8 mouse cellular contexts compared by ENCODE assay signal in genomic region chr9:114025846-114026245, GRCm38 (mm10). TPM values are rescaled to one million over a fixed set of nuclear protein-coding genes. Genes with fewer than 3 reads are reported as not detected.
A peak's percentile ranks its signal among the peaks of the same experiment; 100 is the strongest.
DNase-seq lines count a peak whose midpoint lies in the region; ATAC-seq and TF ChIP-seq lines count a peak whose summit lies in the region.

No protein-coding gene starts in this region.

- H3K4me2 ChIP-seq in lung, postnatal 0 days (replicated peaks; ENCODE audit: low read depth, low read length) = peak overlapping the region; percentile 94
- H3K4me2 ChIP-seq in embryonic facial prominence, embryonic 11.5 days (ENCODE audit: low read depth, low read length) = peak overlapping the region; percentile 64
- peak overlapping the region; percentile 88 for H3K4me2 ChIP-seq in intestine, postnatal 0 days (replicated peaks; ENCODE audit: low read depth)
- H3K4me2 ChIP-seq in stomach, embryonic 14.5 days (replicated peaks; ENCODE audit: low read depth, low read length) = peak overlapping the region; percentile 68

- no peak for TF ChIP-seq CTCF in lung, postnatal 0 days (IDR thresholded peaks at IDR 0.05)
- no peak for TF ChIP-seq CTCF in lung, adult 2 months (IDR thresholded peaks at IDR 0.05; ENCODE audit: insufficient read depth, low read length)
- no peak for TF ChIP-seq CTCF in intestine, postnatal 0 days (IDR thresholded peaks at IDR 0.05; ENCODE audit: low read depth)

- H3K27me3 ChIP-seq in lung, postnatal 0 days (replicated peaks; ENCODE audit: insufficient read depth, low read length) = no peaks in the 10 kb centered on the region
- no peaks in the 10 kb centered on the region; the same call in 1 of the 2 replicates for H3K27me3 ChIP-seq in embryonic facial prominence, embryonic 11.5 days (ENCODE audit: control insufficient read depth, insufficient read depth, low read length)
- peaks cover 8% of the 10 kb centered on the region; the same call in 1 of the 2 replicates for H3K27me3 ChIP-seq in intestine, postnatal 0 days (replicated peaks; ENCODE audit: control insufficient read depth, insufficient read depth, low read length)
- H3K27me3 ChIP-seq in stomach, embryonic 14.5 days (ENCODE audit: control insufficient read depth, insufficient read depth, low read length) = no peaks in the 10 kb centered on the region

- no peak for TF ChIP-seq POLR2A in lung, adult 2 months (IDR thresholded peaks at IDR 0.05; ENCODE audit: borderline replicate concordance, extremely low read depth, low read depth, low read length)

- no peaks in the 10 kb centered on the region for H3K36me3 ChIP-seq in lung, postnatal 0 days (ENCODE audit: insufficient read depth, low read length)
- no peaks in the 10 kb centered on the region for H3K36me3 ChIP-seq in embryonic facial prominence, embryonic 11.5 days (replicated peaks; ENCODE audit: control insufficient read depth, insufficient read depth, low read depth, low read length)
- H3K36me3 ChIP-seq in intestine, postnatal 0 days (ENCODE audit: control insufficient read depth, insufficient read depth) = no peaks in the 10 kb centered on the region
- no peaks in the 10 kb centered on the region for H3K36me3 ChIP-seq in stomach, embryonic 14.5 days (ENCODE audit: control insufficient read depth, insufficient read depth, low read length)

- H3K4me1 ChIP-seq in lung, postnatal 0 days (ENCODE audit: insufficient read depth, low read depth, low read length) = no peaks in the 10 kb centered on the region; the same call in 1 of the 2 replicates
- no peaks in the 10 kb centered on the region for H3K4me1 ChIP-seq in lung, adult 2 months (ENCODE audit: control insufficient read depth, insufficient read depth, low read length)
- no peaks in the 10 kb centered on the region; the same call in 1 of the 2 replicates for H3K4me1 ChIP-seq in embryonic facial prominence, embryonic 11.5 days (ENCODE audit: control insufficient read depth, insufficient read depth, low read length)
- H3K4me1 ChIP-seq in intestine, postnatal 0 days (replicated peaks; ENCODE audit: control insufficient read depth, insufficient read depth, low read length) = no peaks in the 10 kb centered on the region
- no peaks in the 10 kb centered on the region for H3K4me1 ChIP-seq in stomach, embryonic 14.5 days (ENCODE audit: control insufficient read depth, insufficient read depth, low read length)

- no peak overlapping the region for H3K27ac ChIP-seq in lung, postnatal 0 days (ENCODE audit: low read length)
- H3K27ac ChIP-seq in embryonic facial prominence, embryonic 11.5 days (replicated peaks; ENCODE audit: low read depth, low read length) = no peak overlapping the region
- H3K27ac ChIP-seq in intestine, postnatal 0 days (ENCODE audit: low read depth, low read length) = no peak overlapping the region
- H3K27ac ChIP-seq in stomach, embryonic 14.5 days (ENCODE audit: low read length) = no peak overlapping the region

- peak overlapping the region; percentile 47 for H3K4me3 ChIP-seq in lung, postnatal 0 days (ENCODE audit: low read depth, low read length)
- H3K4me3 ChIP-seq in lung, adult 2 months (replicated peaks; ENCODE audit: extremely low read depth, low read depth, low read length) = no peak overlapping the region
- H3K4me3 ChIP-seq in embryonic facial prominence, embryonic 11.5 days (ENCODE audit: low read depth, low read length) = peak overlapping the region; percentile 70
- peak overlapping the region; percentile 47 for H3K4me3 ChIP-seq in intestine, postnatal 0 days (ENCODE audit: low read depth, low read length)
- H3K4me3 ChIP-seq in stomach, embryonic 14.5 days (ENCODE audit: low read depth, low read length) = peak overlapping the region; percentile 52

- WGBS in lung, postnatal 0 days = 12% methylated on average over 8 of the region's 8 CpGs
- WGBS in lung, adult 2 months = 14% methylated on average over 8 of the region's 8 CpGs
- WGBS in embryonic facial prominence, embryonic 11.5 days = 13% methylated on average over 8 of the region's 8 CpGs
- WGBS in intestine, postnatal 0 days = 16% methylated on average over 8 of the region's 8 CpGs
- 9% methylated on average over 8 of the region's 8 CpGs for WGBS in stomach, embryonic 14.5 days

- ATAC-seq in lung, postnatal 0 days = no peak
- ATAC-seq in embryonic facial prominence, embryonic 11.5 days (replicated peaks; ENCODE audit: insufficient number of reproducible peaks, low FRiP score, low TSS enrichment, low read depth) = no peak
- ATAC-seq in intestine, postnatal 0 days = no peak
- no peak for ATAC-seq in stomach, embryonic 14.5 days (ENCODE audit: insufficient number of reproducible peaks, insufficient read depth, low FRiP score, low read depth)

- TF ChIP-seq EP300 in lung, postnatal 0 days (IDR thresholded peaks at IDR 0.05) = no peak

- no peaks in the 10 kb centered on the region for H3K9me3 ChIP-seq in lung, postnatal 0 days (ENCODE audit: low read length)
- H3K9me3 ChIP-seq in embryonic facial prominence, embryonic 11.5 days (replicated peaks; ENCODE audit: control insufficient read depth, low read length) = no peaks in the 10 kb centered on the region
- no peaks in the 10 kb centered on the region for H3K9me3 ChIP-seq in intestine, postnatal 0 days (ENCODE audit: control insufficient read depth)
- no peaks in the 10 kb centered on the region for H3K9me3 ChIP-seq in stomach, embryonic 14.5 days (ENCODE audit: control insufficient read depth, low read depth, low read length)

- DNase-seq in lung, postnatal 0 days (ENCODE audit: low spot score) = no peak
- DNase-seq in lung, adult 2 months = no peak
- peak; percentile 18 for DNase-seq in embryonic facial prominence, embryonic 11.5 days (ENCODE audit: low spot score)
- DNase-seq in adrenal gland, adult 18-20 months (ENCODE audit: low spot score in 2 of 2) = no peak
- DNase-seq in frontal cortex, postnatal 14 days (ENCODE audit: low spot score in 2 of 2) = no peak
- no peak for DNase-seq in kidney, adult 11 months

- no peak overlapping the region for H3K9ac ChIP-seq in lung, postnatal 0 days (replicated peaks; ENCODE audit: low read depth)
- no peak overlapping the region; the same call in 1 of the 2 replicates for H3K9ac ChIP-seq in embryonic facial prominence, embryonic 11.5 days (replicated peaks; ENCODE audit: low read length)
- H3K9ac ChIP-seq in intestine, postnatal 0 days (ENCODE audit: low read depth, low read length) = 0 out of 2 replicates have a peak overlapping the region, but pooled peaks have one; percentile 8
- H3K9ac ChIP-seq in stomach, embryonic 14.5 days (replicated peaks; ENCODE audit: low read depth, low read length) = no peak overlapping the region

RNA-seq across cellular contexts. Expression of gene Fbxl2, which starts 20.1 kb away (rescaled TPM):
- polyA plus RNA-seq in lung, postnatal 0 days (2015; fragmentation: Nextera tagmentation; extraction: Ambion mirVana) = 1.7 and 2.4 TPM in 2 replicates
- polyA plus RNA-seq in lung, adult 2 months (2012; rRNA removed) = 5.3 and 5.6 TPM in 2 replicates
- polyA plus RNA-seq in embryonic facial prominence, embryonic 11.5 days (2014; fragmentation: Nextera tagmentation; extraction: Ambion mirVana) = 7.3 and 8.1 TPM in 2 replicates
- polyA plus RNA-seq in intestine, postnatal 0 days (2015; fragmentation: Nextera tagmentation; extraction: Ambion mirVana) = 1.1 and 1.5 TPM in 2 replicates
- polyA plus RNA-seq in stomach, embryonic 14.5 days (2014; fragmentation: Nextera tagmentation; extraction: Ambion mirVana) = 4.4 TPM in 2 replicates
- 1 to 10 TPM; 1.8 to 2.3 TPM for total RNA-seq in adrenal gland, adult 18-20 months (2021)

RNA-seq across cellular contexts. Expression of gene Susd5, which starts 31.1 kb away (rescaled TPM):
- 0.04 TPM in 1 of 2 replicates, not detected in the other for polyA plus RNA-seq in lung, postnatal 0 days (2015; fragmentation: Nextera tagmentation; extraction: Ambion mirVana)
- 0.37 and 0.79 TPM in 2 replicates for polyA plus RNA-seq in lung, adult 2 months (2012; rRNA removed)
- 0.81 and 1.2 TPM in 2 replicates for polyA plus RNA-seq in embryonic facial prominence, embryonic 11.5 days (2014; fragmentation: Nextera tagmentation; extraction: Ambion mirVana)
- polyA plus RNA-seq in intestine, postnatal 0 days (2015; fragmentation: Nextera tagmentation; extraction: Ambion mirVana) = 0.22 and 0.43 TPM in 2 replicates
- polyA plus RNA-seq in stomach, embryonic 14.5 days (2014; fragmentation: Nextera tagmentation; extraction: Ambion mirVana) = 0.31 and 0.32 TPM in 2 replicates
- under 1 TPM; 0.23 to 0.29 TPM for total RNA-seq in adrenal gland, adult 18-20 months (2021)
